Mouse (Mus musculus) megakaryocyte-erythroid progenitor cell, adult 5 weeks (primary cell): ENCODE results near the gene Ifih1. TPM values are rescaled to one million over a fixed set of nuclear protein-coding genes. Genes with fewer than 3 reads are reported as not detected.

ENCODE experiments used
- polyA plus RNA-seq: library from polyadenylated mRNA; stranded (reverse); fragments of >175 nt; gene quantifications from 2 replicates; pipeline ENCODE4 v1.2.3, GENCODE M21; 2012

The Ifih1 gene
- polyA plus RNA-seq = 5.4 and 6.4 TPM in 2 replicates

DNA sequence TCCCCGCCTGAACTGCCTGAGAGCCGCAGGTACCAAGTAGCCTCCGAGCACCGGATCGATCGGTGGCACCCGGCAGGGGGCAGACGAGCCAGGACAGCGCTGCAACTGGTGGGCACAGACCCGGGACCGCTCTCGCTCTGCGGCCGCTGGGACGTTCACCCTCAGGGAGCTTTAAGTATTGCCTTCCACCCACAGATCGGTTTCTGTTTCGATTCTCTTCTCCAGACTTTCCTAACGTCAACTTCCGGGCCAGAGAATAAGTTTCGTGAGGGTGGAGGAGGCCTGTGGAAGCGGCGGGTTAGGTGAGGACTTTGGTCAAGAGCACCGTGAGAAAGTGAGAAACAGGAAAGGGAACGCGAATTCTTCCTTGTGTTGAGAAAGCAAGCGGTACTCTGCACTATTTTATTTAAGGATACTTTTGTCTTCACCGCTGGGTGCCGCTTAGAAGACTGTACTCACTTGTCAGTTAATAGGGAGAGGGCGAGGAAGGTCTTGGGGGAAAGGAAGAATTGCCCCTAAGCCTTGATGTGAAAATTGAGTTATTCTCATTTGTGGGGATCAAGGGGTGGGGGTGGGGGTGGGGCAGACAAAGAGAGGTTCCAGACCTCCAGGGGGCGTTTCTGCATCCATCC, at the start of gene Ifih1:
Ifih1 (minus strand) TSS at position 242 of the 632 bp plus-strand sequence.

DNA sequence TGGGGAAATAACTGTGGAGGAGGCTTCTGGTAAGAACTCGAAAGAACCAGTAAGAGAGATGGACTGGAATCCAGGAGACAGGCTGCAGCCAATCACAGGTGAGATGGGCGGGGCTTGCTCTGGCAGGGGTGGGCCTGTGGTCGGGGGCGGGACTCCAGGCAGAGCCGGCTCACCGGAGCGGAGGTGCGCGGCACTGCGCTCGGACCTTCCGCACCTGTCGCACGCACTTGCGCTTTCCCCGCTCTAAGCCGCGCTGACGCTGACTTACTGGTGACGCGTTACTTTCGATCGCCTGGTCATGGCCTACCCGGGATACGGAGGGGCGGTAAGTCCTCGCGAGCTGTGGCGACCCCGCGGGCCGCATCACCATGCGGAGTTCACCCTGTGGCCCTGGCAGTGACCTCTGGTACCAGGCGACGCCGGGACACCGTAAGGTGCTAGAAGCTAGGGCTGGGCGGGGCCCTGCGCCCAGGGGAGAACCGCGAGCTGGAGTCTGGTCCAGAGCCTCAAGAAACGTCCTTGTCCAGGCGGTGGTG, 18.1 kb upstream of the Ifih1 start, which contains the start of gene Gca:
Gca (plus strand) TSS at position 151 of the 536 bp plus-strand sequence.

DNA sequence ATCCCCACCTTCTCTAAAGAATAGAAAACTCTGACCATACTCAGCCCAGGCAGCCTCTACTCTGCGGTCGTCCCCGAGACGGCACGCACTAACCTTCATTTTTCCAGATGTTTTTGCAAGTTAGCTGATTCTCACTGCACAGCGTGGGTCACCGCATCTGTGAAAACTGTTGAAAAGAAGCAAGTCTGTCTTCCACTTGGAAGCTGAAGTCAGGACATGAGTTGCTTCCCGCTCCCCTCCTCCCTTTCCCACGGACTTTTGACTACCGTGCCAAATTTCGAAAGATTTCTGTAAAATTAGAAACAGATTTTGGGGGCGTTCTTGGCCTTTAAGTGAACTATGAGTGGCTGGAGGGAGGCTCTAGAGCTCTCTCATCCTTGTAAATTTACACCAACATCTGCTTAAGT, 72.3 kb downstream of the Ifih1 start, which contains the start of gene Fap:
Fap (minus strand) TSS at position 323 of the 407 bp plus-strand sequence.

Other genes with a start within 250 kb of the Ifih1 start
- 1.4 and 2.2 TPM in 2 replicates for gene Dpp4, start 234.0 kb downstream of the Ifih1 start, polyA plus RNA-seq
- gene Gcg, start 162.6 kb downstream of the Ifih1 start, polyA plus RNA-seq = not detected in 2 replicates
- 0.06 TPM in 1 of 2 replicates, not detected in the other for gene Fap, start 72.2 kb downstream of the Ifih1 start, polyA plus RNA-seq
- gene Gca, start 18.0 kb upstream of the Ifih1 start, polyA plus RNA-seq = 1.0 and 1.1 TPM in 2 replicates